Mouse (Mus musculus): ENCODE data around the gene Aire.
"Not testable (repeated sequence)": the region's sequence is repeated elsewhere in the genome, so short reads cannot be mapped to it uniquely, and the experiment has no call there.

The Aire gene

DNA sequence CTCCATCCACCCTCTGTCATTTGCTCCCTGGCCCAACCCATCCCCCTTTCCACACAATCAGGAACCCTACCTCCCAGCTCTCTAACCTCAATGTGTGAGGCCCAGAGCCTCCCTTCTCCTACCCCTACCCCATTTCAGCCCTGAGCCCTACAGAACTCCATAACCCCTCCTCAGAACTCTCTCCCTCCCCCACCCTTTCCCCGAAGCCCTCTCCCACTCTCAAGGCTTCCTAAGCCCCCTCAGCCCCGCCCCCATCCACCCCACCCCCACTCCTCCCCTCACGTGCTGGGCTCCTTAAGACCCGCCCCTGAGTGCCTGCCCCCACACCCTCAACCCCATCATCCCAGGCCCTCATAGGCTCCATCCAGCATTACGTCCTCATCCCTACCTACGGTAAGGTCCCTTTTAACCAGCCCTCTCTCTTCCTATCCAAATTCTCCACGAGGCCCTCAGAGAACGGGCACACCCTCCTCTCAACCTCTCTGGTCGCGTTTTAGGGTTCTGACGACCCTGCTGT is 6.2 kb upstream of the Aire start:
- no peak for DNase-seq

DNA sequence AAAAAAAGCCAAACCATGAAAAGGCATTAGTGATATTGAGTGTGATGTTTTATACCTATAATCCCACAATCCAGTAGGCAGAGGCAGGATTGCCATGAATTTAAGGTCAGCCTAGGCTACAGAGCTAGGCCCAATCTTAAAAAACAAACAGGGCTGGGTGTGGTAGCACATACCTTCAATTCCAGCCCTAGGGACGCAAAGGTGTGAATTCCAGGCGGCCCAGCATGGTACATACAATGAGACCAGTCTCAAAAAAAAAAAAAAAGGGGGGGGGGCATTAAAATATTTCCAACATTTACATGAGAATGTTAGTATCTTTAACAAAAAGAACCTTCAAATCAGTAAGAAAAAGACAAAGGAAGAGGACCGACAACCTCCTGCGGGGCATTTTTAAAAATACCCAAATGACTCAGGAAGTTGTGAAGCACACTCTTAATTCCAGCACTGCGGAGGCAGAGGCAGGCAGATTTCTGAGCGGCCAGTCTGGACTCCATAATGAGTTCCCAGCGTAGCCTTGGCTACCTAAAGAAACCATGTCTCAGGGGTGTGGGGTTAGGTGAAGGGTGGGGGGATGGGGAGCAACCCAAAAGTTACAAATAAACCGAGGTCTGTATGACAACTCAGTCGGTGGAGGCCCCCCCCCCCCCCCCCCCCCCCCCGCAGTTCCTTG is 4.8 kb upstream of the Aire start:
- DNase-seq, result no peak

DNA sequence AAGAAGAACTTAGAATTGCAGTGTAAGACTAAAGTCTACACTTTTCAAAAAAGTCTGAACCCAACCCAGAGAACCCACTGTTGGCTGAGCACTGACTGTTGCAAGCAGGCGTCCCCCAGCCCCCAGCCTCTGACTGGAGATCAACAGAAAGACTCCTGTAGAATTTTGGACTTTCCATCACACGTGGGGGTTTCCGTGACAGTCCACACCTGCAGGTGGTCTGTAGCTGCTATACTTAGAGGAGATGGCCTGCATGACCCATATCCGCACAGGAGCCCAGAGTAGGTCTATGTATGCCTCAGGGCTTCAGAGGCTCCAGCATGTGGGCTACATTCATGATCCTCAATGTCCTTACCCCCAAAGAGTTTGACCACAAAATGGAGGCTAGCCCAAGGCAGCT is 3.0 kb upstream of the Aire start:
- DNase-seq, result no peak

DNA sequence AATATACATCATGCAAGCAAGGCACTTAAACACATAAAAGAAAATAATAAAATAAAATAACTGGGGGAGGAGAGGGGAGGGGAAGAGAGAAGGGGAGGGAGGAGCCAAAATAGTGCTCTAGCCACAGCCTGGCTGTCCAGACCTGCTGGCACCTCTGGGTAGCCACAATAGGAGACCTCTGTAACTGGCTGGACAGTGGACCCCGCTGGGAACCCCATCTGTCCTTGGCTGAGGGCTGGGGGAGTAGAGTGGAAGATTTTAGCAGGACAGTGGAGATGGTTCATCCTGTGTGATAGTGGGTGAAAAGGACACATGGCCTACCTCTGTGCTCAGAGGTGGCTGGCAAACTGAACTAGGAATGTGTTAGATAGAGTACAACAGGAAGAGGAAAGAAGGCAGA is 1.1 kb upstream of the Aire start:
- no peak for DNase-seq

DNA sequence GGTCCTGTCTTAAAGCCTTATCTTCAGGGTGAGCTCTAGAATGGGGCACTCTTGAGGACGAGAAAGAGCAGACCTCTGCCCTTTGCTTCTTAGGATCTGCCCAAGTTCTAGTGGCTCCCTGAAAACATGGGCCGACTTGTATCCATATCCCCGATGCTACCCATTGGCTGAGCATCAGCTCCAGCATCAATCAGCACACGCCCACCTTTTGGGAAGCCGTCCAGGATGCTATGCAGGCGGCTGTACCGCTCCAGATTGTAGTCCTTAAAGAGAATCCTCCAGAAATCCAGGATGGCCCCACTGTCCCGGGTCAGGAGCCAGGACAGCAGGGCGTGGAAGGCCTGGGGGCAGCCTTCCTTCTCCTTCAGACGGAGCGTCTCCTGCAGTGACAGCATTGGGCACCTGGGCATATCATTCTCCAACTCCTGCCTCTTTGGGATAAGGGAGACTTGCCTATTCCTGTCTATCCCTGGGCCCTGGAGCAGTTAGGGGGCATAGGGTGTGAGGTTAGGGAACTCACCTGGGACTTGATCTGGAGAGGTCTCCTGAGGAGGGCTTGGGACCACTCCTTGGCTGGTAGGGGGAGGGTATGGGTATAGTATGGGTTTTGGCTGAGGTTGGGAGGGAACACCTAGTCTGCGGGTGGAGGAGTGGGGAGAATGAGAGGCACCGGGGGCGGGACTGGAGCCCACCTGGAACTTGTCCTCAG is 559 bp downstream of the Aire start:
- peak; percentile 64 for DNase-seq

DNA sequence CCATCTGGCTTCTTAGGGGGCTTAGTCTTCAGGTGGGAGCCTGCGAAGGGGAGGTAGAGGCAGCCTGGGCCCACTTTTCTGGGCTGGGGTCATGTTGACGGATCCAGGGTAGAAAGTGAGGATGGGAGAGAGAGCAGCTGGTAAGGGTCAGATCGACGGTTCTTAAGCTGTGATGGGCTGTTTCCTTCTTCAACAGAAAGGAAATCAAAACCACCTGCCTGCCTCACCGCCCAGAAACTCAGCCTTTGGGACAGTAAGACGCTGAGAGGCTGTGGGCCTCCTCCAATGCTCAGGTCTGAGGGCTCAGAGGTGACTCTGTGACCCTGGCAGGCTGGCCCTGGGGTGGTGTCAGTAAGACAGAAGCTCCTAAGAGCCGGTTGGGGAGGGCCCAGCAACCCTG is 1.3 kb downstream of the Aire start:
- DNase-seq, result no peak

DNA sequence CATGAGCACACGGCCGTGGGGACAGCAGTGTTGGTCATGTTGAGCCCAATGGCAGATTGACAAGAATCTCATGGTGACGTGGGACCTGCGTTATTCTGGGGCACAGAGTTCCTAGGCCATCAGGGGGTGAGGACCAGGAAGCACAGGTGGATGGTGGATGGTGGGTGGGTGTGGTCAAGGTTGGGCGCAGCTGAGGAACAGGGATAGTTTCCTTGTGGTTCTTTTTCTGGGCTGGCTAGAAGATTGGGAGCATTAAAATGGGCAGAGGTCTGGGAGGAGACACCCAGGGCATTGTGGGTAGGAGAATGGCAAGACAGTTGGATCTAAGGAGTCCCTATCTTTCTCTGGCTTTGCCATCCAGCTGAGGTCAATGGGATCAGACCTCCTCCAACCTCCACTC is 1.8 kb downstream of the Aire start, which contains the start of gene Dnmt3l:
Gene Dnmt3l, plus strand, starts transcription at position 301 of the 400 bp plus-strand sequence.
- no peak for DNase-seq

DNA sequence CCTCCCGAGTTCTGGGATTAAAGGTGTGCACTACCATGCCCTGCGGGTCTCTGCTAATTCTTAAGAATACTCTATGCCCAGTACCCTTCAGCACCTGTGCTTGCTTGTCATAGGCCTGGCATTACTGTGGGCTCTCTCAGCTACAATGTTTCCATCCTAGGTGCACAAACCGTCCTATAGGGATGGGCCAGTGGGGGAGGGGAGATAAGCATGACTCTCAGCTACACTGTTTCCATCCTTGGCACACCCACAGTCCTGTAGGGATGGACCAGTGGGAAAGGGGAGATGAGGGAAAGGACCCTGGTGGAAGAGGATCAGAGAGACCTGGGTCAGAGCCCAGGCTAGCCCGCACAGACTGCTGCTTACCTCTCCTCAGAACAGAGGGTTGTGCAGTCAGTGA is 6.3 kb downstream of the Aire start:
- DNase-seq, result no peak

DNA sequence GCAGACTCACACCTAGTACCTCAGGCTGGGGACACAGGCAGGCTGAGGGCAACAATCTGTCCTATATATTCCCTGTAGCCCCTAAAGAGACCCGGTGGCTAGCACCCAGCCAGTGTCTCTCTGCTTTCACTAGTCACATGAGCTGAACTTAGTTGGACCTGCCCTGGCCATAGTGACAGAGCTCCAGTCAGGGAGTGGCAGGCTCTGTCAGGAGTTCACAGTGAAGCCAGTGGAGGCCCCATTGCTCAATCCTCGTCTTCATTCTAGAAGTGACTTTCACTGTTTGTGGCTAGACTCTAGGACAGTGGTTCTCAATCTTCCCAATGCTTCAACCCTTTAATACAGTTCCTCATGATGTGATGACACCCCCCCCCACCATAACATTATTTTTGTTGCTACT is 11.4 kb downstream of the Aire start:
- no peak for DNase-seq

DNA sequence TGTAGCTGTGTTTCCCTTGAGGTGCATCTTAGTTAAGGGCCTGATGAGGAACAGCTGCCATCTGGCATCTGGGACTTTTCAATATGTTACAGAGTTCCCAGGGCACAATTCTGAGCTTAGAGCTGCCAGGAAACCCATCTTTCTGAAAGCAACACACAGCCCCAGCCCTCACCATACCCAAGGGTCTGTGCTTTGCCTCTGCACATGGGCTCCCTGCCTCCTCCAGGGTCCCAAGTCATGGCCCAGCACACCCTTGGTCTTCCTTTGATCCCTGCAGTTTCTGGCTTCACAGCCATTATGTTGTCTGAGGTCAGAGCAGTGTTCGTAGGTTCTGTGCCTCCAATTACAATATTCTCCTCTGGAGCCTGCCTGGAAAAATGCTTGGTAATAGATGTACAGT is 14.3 kb downstream of the Aire start:
- no peak for DNase-seq

DNA sequence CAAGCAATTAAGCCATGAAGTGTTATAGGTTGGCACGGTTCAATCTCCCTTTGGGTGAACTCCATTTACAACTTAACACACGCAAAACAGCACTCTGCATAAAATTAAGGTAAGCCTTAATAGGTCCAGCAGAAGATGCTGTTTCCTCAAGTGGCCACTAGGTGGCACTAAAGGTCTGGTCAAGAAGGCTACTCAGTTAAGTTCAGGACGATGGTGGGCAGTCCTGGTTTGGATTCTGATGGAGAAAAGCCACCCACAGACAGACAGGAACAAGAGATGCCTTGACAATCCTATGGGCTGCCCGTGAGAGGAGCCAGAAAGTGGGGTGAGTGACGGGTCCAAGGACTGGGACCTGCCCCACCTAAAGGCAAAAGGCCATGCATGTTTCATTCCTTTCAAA is 15.3 kb downstream of the Aire start:
- peak; percentile 62 for DNase-seq

DNA sequence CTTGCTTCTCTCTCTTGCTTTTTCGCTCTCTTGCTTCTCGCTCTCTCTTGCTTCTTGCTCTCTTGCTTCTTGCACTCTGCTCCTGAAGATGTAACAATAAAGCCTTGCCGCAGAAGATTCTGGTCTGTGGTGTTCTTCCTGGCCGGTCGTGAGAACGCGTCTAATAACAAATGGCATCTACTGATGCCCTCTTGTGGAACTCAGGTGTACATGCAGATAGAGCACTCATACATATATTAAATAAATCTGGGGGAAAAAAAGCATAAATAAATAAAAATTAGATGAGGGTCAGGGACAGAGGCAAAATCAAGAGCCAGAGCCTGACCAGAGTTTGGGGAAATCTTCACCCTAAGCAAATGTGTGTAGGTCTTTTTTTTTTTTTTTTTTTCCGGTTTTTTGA is 18.0 kb downstream of the Aire start:
- DNase-seq, result not testable (repeated sequence)

DNA sequence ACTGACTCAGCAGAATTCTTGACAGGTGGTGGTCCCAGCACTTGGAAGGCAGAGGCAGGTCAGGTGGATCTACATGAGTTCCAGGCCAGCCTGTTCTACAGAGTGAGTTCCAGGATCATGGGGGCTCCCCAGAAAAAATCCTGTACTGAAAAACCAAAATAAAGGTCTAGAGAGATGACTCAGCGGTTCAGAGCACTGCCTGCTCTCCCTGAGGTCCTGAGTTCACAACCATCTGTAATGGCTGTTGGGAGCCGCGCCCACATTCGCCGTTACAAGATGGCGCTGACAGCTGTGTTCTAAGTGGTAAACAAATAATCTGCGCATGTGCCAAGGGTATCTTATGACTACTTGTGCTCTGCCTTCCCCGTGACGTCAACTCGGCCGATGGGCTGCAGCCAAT is 23.4 kb downstream of the Aire start:
- not testable (repeated sequence) for DNase-seq

DNA sequence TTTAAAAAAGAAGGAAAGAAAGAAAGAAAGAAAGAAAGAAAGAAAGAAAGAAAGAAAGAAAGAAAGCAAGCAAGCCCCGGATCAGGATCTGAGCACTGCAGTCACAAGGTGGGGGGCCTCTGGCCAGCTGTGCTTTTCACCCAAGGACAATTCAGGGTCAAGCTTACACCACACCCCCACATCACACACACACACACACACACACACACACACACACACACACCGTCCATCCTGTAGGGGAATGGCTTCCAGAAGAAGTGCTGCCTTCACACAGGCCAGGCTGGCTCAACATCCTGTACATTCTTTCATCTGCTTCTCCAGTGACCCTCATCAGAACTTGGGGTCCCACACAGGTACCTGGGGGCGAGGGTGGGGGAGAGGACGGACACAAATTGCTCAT is 24.1 kb downstream of the Aire start:
- DNase-seq, result no peak

DNA sequence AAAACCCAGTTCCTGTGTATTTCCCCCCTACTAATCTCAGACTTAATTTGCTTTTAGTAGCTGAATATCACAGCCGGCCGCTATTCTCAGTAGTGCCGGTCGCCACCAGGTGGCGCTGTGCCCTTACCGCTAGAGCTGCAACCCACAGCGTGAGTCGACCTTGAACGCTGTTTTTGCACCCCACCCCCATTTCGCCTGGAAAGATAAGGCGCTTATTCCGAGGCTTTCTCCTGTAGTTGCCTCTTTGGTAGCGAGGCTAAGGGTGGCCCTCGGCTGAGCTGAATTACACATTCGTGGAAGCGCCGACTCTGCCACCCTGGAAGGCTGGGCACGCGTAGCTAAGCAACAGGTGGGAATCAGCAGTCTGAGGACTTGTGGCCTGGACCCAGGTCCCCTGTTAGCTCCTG is 24.6 kb downstream of the Aire start:
- DNase-seq, result peak; percentile 56

DNA sequence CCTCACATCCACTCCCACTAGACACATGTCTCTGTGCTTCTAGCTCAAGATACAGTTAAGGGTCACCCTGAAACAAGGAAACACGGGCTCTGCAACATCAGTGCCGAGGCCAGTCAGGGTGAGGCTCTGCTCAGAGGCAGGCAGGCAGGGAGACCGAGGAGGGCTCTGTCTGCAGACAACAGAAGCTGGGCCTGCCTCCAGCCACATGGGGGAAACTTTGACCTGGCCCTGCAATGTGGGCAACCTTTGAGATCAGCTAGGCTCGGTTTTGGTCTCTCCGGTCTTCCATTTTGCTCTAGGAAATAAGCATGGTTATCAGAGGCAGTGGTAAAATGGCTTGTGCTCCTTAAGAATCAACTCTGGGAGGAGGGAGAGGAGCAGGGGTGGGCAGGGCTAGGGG is 27.0 kb downstream of the Aire start:
- no peak for DNase-seq

DNA sequence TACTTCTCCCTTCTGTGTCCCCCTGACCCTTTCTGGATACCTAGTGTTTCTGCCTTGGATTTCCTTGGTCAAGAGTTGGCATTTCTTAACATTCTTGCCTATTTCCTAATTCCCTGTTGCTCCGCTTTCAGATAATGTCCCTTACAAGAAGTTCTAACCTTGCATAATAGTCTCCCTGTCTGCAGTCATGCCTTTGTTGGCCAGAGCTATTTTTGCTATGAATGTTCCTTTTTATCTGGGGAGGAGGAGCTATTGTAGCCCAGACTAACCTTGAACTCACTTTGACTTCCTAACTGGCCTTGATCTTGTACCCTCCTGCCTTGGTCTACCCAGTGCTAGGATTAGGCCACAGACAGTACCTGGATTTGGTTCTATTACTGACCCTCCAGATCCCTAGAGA is 27.9 kb downstream of the Aire start:
- no peak for DNase-seq

DNA sequence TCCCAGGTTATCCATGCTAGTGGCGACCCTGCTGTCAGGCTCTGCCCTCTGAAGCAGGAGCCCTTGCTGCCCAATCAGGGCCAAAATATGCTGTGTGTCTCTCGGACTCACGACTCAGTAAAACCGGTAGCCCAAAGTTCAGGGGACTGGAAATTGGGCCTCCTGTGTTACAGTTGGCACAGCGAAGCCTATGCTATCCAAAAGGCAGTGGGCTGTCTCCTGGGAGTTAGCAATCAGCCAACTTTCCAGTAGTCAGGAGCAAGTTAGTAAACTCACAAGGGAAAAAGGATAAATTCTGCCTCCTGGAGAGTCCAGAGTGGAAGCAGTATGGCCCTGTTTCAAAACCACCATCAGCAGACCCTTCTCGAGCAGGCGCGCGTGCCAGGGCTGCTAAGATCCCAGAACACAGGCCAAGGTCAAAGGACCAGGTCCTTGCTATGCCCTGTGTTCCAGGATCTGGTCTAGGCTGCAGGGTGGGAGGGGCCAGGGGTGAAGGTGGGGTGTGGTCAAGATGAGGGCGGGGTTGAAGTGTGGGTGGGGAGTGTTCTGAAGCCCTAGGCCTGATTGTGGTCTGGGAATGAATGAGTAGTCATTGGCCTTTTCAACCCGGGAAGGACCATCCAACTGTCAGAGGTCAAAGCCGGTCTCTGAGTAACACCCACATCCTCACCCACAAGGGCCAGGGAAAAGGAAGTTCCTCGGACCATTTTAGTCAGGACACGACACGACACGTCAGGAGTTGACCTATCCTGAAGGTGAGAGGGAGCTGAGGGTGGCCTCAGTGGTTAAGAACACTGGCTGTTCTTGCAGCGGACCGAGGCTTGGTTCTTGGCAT is 30.5 kb downstream of the Aire start:
- no peak for DNase-seq

DNA sequence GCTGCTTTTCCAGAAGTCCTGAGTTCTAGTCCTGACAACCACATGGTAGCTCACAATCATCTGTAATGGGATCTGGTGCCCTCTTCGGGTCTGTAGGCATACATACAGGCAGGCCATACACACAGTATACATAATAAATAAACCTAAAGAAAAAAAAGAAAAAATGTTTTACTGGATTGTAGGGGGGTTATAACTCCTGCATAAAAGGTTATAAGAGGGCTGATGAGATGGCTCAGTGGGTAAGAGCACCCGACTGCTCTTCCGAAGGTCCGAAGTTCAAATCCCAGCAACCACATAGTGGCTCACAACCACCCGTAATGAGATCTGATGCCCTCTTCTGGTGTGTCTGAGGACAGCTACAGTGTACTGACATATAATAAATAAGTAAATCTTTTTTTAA is 32.3 kb downstream of the Aire start:
- DNase-seq, result not testable (repeated sequence)

DNA sequence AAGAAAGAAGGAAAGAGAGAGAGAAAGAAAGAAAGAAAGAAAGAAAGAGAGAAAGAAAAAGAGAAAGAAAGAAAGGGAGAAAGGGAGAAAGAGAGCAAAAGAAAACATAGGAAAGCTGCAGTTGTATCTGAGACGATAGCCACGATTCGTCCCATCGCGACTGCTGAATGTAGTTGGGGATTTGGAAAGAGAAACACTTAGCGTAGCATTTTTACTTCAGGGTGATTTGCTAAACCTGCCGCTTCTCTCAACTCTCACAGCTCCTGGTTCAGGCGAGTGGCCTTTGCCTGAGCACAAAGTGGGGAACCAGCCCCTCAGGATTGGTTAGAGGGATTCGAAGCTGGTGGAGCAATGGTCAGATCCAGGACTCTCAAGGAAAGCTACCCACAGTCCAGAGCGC is 33.1 kb downstream of the Aire start:
- no peak for DNase-seq

DNA sequence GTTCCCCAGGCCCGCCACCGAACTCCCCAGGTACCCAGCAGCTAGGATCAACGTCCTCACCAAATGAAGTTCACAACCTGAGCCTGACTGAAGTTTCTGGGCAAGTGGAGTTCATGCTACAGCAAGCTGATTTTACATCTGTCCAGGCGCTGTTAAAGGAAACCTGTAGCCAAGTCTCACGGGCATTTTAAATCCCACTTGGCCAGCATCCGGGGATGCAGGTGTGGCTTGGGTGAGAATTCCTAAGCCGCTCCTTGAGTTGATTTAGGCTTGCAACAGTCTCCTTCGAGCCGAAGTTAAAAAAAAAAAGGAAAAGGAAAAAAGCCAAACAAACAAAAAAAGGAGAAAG is 33.5 kb downstream of the Aire start, which contains the start of gene Pfkl:
Gene Pfkl, minus strand, starts transcription at position 139 of the 349 bp plus-strand sequence.
- DNase-seq, result no peak

DNA sequence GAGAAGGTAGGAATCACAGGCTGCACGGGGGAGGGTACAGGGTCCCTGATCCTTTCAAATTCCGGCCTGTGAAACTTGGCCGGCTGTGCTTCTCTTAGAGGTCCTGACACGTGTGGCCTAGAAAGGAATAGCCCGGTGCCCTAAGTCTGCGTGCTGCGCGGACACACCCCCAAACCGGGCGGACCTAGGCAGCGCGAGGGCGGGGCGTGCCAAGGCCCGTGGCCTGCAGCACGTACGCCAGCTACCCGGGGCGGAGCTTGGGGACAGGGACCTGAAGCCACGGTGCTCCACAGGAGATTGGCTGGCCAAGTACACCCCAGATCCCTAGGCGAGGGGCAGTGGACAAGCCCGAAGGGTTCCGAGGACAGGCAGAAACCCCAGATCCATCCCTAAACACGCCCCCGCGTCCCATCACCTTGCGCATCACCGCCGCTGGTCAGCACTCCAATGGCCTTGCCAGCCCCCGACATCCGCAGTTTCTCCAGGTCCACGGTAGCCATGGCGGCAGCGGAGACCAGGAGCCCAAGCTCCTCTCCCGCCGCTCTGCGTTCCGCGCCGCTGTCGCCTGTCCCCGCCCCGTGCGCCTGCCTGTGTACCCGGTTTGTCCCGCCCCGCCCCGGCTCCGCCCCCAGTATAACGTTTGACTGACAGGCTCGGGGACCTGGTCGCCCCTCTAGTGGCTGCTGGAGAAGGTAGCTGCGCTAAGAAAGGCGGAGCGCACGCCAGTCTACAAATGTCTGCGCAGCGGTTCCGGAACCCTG is 34.0 kb downstream of the Aire start:
- peak; percentile 95 for DNase-seq

DNA sequence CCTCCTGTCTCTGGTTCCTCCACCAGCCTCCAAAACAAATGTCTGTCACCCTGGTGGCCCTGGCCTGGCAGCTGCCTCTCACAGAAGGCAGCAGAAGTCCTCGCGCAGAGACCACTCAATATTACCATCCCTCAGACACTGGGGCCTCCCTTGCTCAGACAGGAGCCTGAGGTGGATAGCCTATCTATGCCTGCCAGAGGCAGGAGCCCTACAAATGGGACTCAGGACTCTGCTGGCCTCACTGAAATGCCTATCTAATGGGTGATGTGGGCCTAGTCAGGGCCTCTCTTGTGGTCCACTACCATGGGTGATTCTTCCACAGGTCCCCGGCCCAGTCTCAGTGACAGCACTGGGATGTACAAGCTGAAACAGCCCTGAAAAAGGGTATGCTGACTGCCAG is 35.2 kb downstream of the Aire start:
- DNase-seq, result no peak

Data from layer of hippocampus, adult 9-11 months (tissue).